Mouse (Mus musculus) spleen, adult 12 weeks (tissue): ENCODE data around the gene Tnr.

Experiments used
- DNase-seq: peaks from one replicate; pipeline ENCODE4 v3.0.0; 2022; ENCODE audit warnings: low spot score

The Tnr gene

DNA sequence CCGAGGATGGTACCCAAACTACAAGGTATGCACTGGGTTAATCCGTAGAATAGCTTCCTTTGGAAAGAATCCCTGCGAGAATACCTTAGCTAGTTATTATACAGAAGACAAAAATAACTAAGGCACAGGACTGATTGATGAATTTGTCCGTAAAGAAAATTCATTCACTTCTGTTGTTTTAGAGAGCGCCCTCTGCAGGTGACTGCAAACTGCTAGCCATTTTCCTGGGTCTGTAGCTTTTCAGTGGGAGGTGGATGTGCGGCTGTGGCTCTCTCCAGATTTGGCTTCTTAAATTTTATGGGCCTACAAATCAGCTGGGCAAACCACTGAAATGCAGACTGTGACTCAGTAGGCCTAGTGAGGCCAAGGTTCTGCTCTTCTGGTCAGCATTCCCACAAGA lies 42.5 kb downstream of the Tnr start:
- no peak for DNase-seq

DNA sequence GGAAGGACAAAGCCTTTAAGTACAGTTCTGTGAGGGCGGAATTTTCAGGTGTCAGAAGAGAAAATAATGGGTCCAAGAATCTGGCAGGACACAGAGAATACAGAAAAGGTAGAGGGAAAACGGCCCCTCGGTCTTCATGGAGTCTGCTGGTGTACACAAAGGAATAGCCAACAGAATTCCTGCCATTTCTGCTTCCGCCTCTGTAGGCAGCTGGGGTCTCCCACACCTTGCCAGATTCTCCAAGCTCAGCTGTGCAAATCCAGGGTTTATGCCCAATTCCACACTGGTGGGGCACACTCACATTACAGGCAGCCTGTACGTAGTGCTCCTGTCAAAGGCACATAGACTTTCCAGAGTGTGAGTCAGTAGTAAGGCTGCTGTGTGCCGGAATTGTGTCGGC lies 43.6 kb downstream of the Tnr start:
- DNase-seq: no peak

DNA sequence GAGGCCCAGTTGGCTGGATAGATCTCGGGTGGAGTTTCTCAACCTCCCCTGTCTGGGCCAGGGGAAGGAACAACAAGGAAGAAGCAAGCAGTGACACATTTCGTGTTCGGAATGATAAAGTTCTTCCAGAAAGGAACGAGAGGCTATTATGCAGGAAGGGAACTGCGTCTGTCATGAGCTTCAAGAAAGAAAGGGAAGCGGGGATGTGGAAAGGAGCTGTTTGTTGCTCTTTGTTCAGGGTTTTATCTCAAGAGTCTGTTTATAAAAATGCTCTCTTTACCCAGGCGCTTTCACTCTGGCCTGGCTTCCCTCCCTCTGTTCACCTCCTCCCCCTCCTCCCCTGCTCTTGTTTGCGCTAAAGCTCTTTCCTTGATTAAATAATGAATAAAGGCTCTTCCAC lies 46.7 kb downstream of the Tnr start:
- DNase-seq: no peak

DNA sequence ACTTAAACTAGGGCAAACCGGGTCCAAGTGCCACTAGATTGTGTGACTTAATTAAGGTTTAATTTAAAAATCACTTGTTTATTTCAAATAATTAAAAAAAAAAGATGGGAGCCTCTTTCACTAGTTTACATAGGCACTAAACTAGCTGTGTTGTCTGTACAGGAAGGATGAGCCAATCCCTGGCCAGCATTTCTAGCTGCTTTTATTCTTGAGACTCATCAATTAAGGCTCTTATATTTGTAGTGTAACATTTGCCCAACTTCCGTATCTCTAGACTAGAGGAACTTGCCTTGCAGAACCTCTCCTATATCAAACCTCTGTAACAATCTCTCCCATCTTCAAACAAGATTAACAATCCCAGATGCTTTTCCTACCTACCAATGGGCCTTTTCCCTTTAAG lies 47.3 kb downstream of the Tnr start:
- DNase-seq: no peak

GRCm38 (mm10) chr1:159571951-159572350 lies 48.4 kb downstream of the Tnr start:
- DNase-seq: no peak

DNA sequence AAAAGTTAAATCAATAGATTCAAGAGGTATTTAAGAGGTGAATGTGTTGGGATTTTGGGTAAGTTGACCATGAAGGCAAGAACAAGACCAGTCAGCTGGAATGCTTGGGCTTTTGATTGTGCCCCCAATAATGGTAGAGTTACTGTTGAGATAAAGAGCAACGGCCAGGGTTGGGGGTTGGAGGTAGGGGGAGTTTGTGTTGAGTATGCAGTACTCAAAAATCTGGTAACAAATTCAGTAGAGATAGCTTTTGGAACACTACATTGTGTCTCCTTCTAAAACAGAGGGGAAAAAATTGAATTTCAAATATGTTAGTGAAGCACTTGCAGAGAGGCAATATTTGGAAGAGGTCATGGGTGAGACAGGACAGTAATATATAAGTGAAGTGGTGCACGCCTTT lies 49.5 kb downstream of the Tnr start:
- DNase-seq: no peak

DNA sequence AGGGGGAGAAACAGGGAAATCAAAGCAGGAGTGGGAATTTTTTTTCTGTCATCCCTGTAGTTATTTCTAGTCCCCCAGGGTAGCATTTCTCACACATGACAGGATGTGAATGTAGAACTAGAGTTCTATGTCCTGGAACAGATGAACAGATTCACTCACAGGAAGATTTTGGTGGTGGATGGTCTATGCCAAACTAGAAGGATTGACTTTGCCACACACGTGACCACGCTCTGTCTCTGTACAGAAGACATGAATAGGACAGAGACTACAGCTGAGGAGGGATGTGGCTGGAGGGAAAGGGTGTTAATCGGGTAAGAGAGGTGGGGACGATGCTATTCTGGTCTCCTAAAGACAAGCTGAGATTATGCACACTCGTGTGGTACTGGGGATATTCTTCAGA lies 51.1 kb downstream of the Tnr start:
- no peak for DNase-seq

- DNase-seq: no peak
These were observed 52.7 kb downstream of the Tnr start for GRCm38 (mm10) chr1:159576246-159576645.

DNA sequence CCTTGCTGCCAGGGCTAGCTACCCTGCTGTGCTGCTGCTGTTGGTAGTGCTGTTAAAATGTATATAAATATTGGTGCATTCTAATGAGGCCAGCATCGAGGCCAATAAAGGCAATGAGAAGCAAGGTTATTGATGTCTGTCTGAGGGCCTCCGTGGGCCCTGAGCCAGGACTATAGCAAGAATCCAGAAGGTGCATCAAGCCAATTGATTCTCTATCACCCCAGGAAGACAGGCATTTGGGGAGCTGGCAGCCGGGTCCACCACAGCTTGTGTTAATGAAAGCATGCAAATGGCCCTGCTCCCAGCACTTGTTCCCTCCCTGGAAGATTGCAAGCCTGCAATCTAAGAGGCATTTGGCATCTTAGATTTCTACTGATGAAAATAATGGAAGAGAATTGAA lies 54.8 kb downstream of the Tnr start:
- DNase-seq: no peak

GRCm38 (mm10) chr1:159580335-159580921 lies 56.9 kb downstream of the Tnr start:
- DNase-seq: no peak

GRCm38 (mm10) chr1:159583877-159584276 lies 60.3 kb downstream of the Tnr start:
- no peak for DNase-seq

DNA sequence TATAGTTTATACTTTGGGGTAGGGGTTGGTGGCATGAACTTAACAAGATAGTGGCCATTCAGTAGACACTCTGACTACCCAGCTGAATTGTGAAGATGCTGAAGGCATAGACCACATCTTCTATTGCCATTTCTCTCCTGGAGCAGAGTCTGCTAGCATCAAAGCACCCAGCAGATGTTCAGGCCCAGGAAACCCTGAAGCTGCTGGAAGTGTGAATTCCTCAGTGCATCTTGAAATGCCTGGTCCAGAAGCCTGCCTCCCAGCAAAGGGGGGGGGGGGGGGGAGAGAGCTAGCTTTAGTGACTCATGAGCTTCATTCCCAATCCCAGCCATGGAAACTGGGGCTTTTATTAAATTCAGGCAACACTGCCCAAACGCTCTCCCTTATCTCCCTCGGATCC lies 65.2 kb downstream of the Tnr start:
- no peak for DNase-seq

DNA sequence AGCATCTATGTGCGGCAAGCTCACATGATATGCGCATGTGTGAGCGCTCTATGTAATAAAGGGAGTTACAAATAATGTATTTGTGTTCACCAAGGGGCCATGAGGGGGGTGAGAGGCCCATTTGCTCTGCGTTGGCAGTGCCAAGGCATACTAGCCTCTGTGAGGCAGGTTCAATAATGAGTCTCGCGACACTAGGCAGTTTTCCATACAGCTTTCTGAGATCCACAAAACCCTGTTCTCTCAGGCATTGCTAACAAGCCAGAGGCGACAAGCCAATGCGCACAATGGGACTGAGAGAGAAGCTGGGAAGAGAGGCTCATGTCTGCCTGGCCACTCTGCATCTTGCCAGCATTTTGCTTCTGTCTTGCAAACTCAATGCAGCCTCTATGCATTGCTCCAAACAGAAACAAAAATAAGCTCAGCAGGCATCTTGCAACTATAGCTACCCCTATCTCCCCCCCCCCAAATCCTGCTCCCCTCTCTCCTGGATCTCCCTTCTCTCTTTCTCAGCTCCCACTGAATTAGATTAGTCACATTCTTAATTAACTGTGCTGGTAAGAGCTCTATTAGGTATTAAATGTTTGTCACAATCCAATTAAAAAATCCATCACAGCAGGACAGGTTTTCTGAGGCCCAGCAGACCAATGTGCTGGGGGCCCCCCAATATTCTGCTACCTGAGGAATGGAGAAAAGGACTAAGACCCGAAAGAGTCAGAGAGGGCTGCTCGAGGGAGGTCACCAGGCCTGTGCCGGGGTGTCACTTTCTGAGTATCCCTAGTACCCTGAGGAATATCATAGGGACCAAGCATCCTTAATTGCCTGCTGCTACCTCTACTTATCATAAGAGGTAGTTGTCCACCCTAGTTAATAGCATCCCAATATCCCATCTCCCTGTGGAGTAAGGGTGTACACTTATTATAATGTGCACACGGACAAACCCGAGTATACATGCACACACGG lies 70.8 kb downstream of the Tnr start:
- no peak for DNase-seq

DNA sequence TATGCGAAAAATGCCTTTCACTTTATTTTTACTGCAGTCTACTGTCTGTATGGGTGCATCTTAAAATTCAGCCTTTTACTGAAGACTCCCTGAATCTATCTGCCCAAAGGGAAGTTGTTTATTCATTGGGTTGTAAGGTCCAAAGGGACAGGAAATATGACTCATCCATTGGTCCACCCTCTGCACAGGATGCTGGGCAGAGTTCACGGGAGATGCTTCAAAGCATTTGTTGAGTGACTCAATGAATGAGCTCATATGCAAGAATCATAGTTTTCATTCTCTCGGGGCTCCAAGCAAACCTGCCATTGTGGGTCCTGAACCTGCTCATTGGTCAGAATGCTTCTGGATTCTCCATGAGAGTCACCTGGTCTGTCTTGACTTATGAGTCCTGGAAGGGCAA lies 72.2 kb downstream of the Tnr start:
- no peak for DNase-seq

DNA sequence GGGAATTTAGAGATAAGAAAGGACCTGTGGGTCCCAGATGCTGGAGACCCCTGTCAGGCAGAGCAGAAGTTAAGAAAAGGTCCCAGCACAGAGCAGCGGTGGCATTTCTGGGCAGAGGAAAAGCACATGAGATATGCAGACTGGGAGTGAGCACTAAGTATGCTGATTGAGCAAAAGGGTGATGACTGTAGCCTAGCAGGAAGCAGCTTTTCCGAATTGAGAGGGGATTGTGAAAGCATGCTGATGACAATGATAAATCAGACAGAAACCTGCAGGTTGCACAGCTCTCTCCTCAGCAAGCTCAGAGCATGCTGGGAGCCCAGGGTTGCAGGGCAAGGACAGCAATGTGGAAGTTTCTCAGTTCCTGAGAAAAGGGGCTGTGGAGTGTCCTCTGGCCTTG lies 73.1 kb downstream of the Tnr start:
- no peak for DNase-seq

DNA sequence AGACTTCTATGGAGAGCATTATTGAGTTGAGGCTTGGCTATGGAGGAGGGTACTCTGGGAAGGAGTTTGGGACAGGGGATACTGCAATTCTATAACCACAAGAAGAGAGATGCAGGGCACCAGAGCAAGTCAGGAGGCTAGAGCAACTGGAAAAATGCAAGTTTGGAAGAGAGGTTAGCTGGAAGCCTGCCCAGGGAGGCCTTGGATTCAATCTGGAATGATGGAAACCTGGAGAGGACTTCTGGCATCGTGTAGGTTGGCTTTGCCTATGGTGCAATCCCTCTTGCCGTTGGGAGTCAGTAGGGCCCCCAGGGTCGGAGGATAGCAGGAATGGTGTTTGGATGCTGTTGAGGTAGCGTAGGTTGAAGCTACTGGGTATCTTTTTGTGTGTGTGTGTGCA lies 90.0 kb downstream of the Tnr start:
- no peak for DNase-seq

- no peak for DNase-seq
These were observed 90.6 kb downstream of the Tnr start for GRCm38 (mm10) chr1:159614062-159614601.

GRCm38 (mm10) chr1:159614644-159615431 lies 91.3 kb downstream of the Tnr start:
- DNase-seq: no peak

- no peak for DNase-seq
These were observed 92.1 kb downstream of the Tnr start for GRCm38 (mm10) chr1:159615686-159616085.

DNA sequence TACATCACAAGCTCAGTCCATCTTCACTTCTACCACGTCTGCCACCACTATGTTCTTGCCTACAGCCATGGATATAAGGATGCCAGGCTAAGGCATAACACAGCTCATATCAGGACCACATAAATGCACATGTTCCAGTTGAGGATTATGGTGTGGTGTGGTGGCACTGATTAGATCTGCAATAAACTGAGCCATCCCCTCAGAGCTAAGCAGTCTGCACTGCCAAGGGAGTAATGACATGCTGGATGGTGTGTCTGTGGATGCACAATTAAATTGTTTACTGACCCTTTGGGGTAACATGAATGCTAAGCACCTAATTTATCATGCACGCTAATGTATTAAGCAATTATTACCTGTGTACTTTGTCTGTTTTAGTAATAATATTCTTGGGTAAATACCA lies 95.6 kb downstream of the Tnr start:
- no peak for DNase-seq

DNA sequence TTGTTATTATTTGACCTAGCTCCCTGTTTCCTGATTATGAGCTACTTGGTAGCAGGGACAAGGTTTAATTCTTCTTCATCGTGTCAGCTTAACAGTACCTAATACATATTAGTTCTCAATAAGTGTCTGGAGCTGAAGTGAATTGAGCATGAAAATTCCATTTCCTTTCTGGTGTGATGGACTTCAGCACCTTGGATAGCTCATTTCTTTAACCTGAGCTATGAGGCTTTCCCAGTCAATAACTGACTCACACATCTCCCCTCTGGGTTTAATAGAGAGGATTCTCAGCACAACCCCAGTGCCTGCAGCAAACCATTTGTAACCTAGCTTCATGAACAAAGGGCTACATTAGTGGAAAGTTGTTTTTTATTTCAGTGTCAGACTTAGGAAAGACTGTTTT lies 97.8 kb downstream of the Tnr start:
- no peak for DNase-seq

- DNase-seq: no peak
These were observed 105.5 kb downstream of the Tnr start for GRCm38 (mm10) chr1:159629119-159629518.
